17 mouse cellular contexts compared by ENCODE assay signal in the genomic region with DNA sequence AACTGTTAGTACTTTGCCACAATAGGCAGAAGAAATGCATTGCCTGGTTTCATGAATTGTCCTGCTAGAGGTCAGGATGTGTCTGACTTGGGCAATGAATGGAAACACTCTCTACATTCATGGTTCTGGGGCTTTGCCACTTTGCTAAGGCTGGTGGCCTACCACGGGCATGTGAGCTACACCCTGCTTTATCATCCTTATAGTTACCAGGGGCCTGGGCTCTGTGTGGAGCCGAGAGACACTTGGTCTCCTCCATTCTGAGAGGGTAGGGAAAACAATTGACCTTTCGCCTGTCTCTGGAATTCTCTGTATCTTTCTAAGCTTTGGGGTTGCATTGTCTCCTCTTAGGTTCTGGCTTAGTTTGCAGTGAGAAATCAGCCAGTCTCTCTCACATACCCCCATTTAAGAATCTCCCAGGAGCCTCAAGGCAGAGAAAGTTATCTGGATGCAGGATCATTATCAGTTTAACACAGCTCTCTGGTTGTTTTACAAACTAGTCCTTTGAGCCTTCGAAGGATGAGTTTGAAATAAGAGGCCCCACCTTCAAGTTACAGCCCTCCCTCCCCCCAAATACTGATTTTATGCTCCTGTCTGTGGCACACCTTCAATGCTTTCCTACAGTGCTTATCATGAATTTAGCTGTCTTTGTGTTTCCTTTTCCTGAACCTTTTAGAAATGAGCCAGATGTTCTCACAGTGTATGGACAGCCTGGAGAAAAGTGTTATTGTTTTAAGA.
DNase-seq lines count a peak whose midpoint lies in the region; ATAC-seq and TF ChIP-seq lines count a peak whose summit lies in the region.
"Had no signal": no experiment of that assay in that cellular context is flagged by ENCODE, and none has a peak within 500 bp of the region (broad histone marks: within the 10 kb centered on the region; RNA-seq: fewer than 3 reads in every experiment).

No protein-coding gene starts in this region.

- WGBS in hindbrain, embryonic 10.5 days = 77% methylated on average over 4 of the region's 4 CpGs
- WGBS in hindbrain, postnatal 0 days = 74% methylated on average over 4 of the region's 4 CpGs
- WGBS in lung, embryonic 14.5 days = 57% methylated on average over 4 of the region's 4 CpGs
- 42% methylated on average over 4 of the region's 4 CpGs for WGBS in heart, postnatal 0 days

- no peaks in the 10 kb centered on the region for H3K27me3 ChIP-seq in hindbrain, embryonic 10.5 days (ENCODE audit: insufficient read depth, poor library complexity, severe bottlenecking)
- no peaks in the 10 kb centered on the region for H3K27me3 ChIP-seq in hindbrain, postnatal 0 days (ENCODE audit: insufficient read depth, low read length)
- no peaks in the 10 kb centered on the region for H3K27me3 ChIP-seq in lung, embryonic 14.5 days (ENCODE audit: insufficient read depth, low read length)
- no peaks in the 10 kb centered on the region for H3K27me3 ChIP-seq in heart, postnatal 0 days (ENCODE audit: control insufficient read depth, insufficient read depth, low read length)
- H3K27me3 ChIP-seq: embryonic facial prominence, embryonic 15.5 days; forebrain, embryonic 13.5 days; intestine, embryonic 15.5 days had no signal

- H3K36me3 ChIP-seq in hindbrain, embryonic 10.5 days = no peaks in the 10 kb centered on the region
- no peaks in the 10 kb centered on the region for H3K36me3 ChIP-seq in hindbrain, postnatal 0 days (ENCODE audit: insufficient read depth, low read length)
- H3K36me3 ChIP-seq in lung, embryonic 14.5 days (ENCODE audit: insufficient read depth) = no peaks in the 10 kb centered on the region
- no peaks in the 10 kb centered on the region for H3K36me3 ChIP-seq in heart, postnatal 0 days (replicated peaks; ENCODE audit: control insufficient read depth, insufficient read depth, low read length)
- H3K36me3 ChIP-seq: embryonic facial prominence, embryonic 15.5 days; intestine, embryonic 15.5 days had no signal

- peaks cover 27% of the 10 kb centered on the region; the same call in 1 of the 2 replicates for H3K4me1 ChIP-seq in hindbrain, embryonic 10.5 days (replicated peaks)
- no peaks in the 10 kb centered on the region for H3K4me1 ChIP-seq in hindbrain, postnatal 0 days (ENCODE audit: insufficient read depth, low read length)
- peaks cover 12% of the 10 kb centered on the region for H3K4me1 ChIP-seq in lung, embryonic 14.5 days (ENCODE audit: insufficient read depth)
- no peaks in the 10 kb centered on the region; the same call in 1 of the 2 replicates for H3K4me1 ChIP-seq in heart, postnatal 0 days (ENCODE audit: control insufficient read depth, insufficient read depth)
- H3K4me1 ChIP-seq: embryonic facial prominence, embryonic 15.5 days; forebrain, embryonic 13.5 days had no signal

- ATAC-seq in hindbrain, postnatal 0 days = no peak
- ATAC-seq in lung, embryonic 14.5 days (ENCODE audit: insufficient read depth) = no peak
- ATAC-seq in heart, postnatal 0 days (ENCODE audit: insufficient read depth, low read depth) = no peak
- ATAC-seq: forebrain, embryonic 13.5 days; intestine, embryonic 15.5 days had no signal

- peak overlapping the region; percentile 28; the same call in 1 of the 2 replicates for H3K27ac ChIP-seq in gastrocnemius, adult 2 months
- H3K27ac ChIP-seq in hindbrain, embryonic 10.5 days = peak overlapping the region; percentile 56; the same call in 1 of the 2 replicates
- no peak overlapping the region for H3K27ac ChIP-seq in hindbrain, postnatal 0 days
- peak overlapping the region; percentile 19 for H3K27ac ChIP-seq in lung, embryonic 14.5 days (ENCODE audit: low read depth)
- H3K27ac ChIP-seq in heart, postnatal 0 days (ENCODE audit: low read depth) = 0 out of 2 replicates have a peak overlapping the region, but pooled peaks have one; percentile 12
- H3K27ac ChIP-seq: embryonic facial prominence, embryonic 15.5 days; forebrain, embryonic 13.5 days; intestine, embryonic 15.5 days had no signal

- no peak for DNase-seq in gastrocnemius, adult 2 months
- no peak for DNase-seq in gastrocnemius, postnatal 25 days
- DNase-seq in hindbrain, embryonic 10.5 days (ENCODE audit: low spot score) = no peak
- DNase-seq in hindbrain, postnatal 0 days (ENCODE audit: low spot score) = no peak
- peak; percentile 11 for DNase-seq in lung, embryonic 14.5 days
- no peak for DNase-seq in lung, postnatal 4 days
- DNase-seq in heart, postnatal 0 days (ENCODE audit: low spot score) = peak; percentile 38
- no peak for DNase-seq in spleen, postnatal 36 days (ENCODE audit: low spot score in 2 of 2)
- DNase-seq: adrenal gland, adult 8-10 months; cerebellum, adult 9-10 months; layer of hippocampus, postnatal 36 days; lung, postnatal 14 days; right cerebral cortex, postnatal 25 days; thymus, postnatal 4 days had no signal

- H3K4me3 ChIP-seq in gastrocnemius, adult 2 months = no peak overlapping the region
- H3K4me3 ChIP-seq in hindbrain, embryonic 10.5 days = no peak overlapping the region
- H3K4me3 ChIP-seq in hindbrain, postnatal 0 days (ENCODE audit: low read length) = no peak overlapping the region
- H3K4me3 ChIP-seq in lung, embryonic 14.5 days (ENCODE audit: low read depth, low read length) = no peak overlapping the region
- H3K4me3 ChIP-seq in heart, postnatal 0 days (ENCODE audit: low read depth, low read length) = no peak overlapping the region
- H3K4me3 ChIP-seq: embryonic facial prominence, embryonic 15.5 days; forebrain, embryonic 13.5 days; intestine, embryonic 15.5 days had no signal

- H3K4me2 ChIP-seq in hindbrain, postnatal 0 days (ENCODE audit: low read depth, low read length) = no peak overlapping the region
- no peak overlapping the region for H3K4me2 ChIP-seq in lung, embryonic 14.5 days
- no peak overlapping the region for H3K4me2 ChIP-seq in heart, postnatal 0 days (ENCODE audit: low read depth, low read length)
- H3K4me2 ChIP-seq: embryonic facial prominence, embryonic 15.5 days; forebrain, embryonic 13.5 days; intestine, embryonic 15.5 days had no signal

- no peak overlapping the region for H3K9ac ChIP-seq in hindbrain, postnatal 0 days (replicated peaks; ENCODE audit: low read length)
- no peak overlapping the region for H3K9ac ChIP-seq in lung, embryonic 14.5 days
- H3K9ac ChIP-seq in heart, postnatal 0 days (replicated peaks; ENCODE audit: low read depth, low read length) = no peak overlapping the region
- H3K9ac ChIP-seq: embryonic facial prominence, embryonic 15.5 days; forebrain, embryonic 13.5 days; intestine, embryonic 15.5 days had no signal

- intact Hi-C loops in gastrocnemius, adult 2 months (cut with DNase I) = no loop called here

- no peaks in the 10 kb centered on the region for H3K9me3 ChIP-seq in hindbrain, embryonic 10.5 days
- H3K9me3 ChIP-seq in hindbrain, postnatal 0 days (ENCODE audit: low read length) = no peaks in the 10 kb centered on the region
- H3K9me3 ChIP-seq in lung, embryonic 14.5 days (ENCODE audit: low read depth, low read length) = no peaks in the 10 kb centered on the region
- no peaks in the 10 kb centered on the region for H3K9me3 ChIP-seq in heart, postnatal 0 days (replicated peaks; ENCODE audit: control insufficient read depth, low read length)
- H3K9me3 ChIP-seq: embryonic facial prominence, embryonic 15.5 days; forebrain, embryonic 13.5 days; intestine, embryonic 15.5 days had no signal

- no peak for TF ChIP-seq CTCF in gastrocnemius, adult 2 months (IDR thresholded peaks at IDR 0.05)
- TF ChIP-seq CTCF in hindbrain, postnatal 0 days (IDR thresholded peaks at IDR 0.05; ENCODE audit: low read depth) = no peak
- TF ChIP-seq CTCF in lung, embryonic 14.5 days (IDR thresholded peaks at IDR 0.05; ENCODE audit: low read depth) = no peak
- no peak for TF ChIP-seq CTCF in heart, postnatal 0 days (IDR thresholded peaks at IDR 0.05; ENCODE audit: low read depth)

- no peak for TF ChIP-seq EP300 in heart, postnatal 0 days (IDR thresholded peaks at IDR 0.05; ENCODE audit: low read depth)

Comparison
In these comparisons a context has a peak if more than half of its experiments do, and no peak if none do; other contexts are left out.
1. DNase-seq: peak in lung, embryonic 14.5 days (single experiment) and heart, postnatal 0 days (single experiment); none in gastrocnemius, adult 2 months (single experiment), gastrocnemius, postnatal 25 days (single experiment), hindbrain, embryonic 10.5 days (single experiment), hindbrain, postnatal 0 days (single experiment), lung, postnatal 4 days (0 of 2) and spleen, postnatal 36 days (0 of 2).